ENCODE assay signal across 8 mouse cellular contexts in genomic region chr12:4906476-4906875, GRCm38 (mm10). TPM values are rescaled to one million over a fixed set of nuclear protein-coding genes. Genes with fewer than 3 reads are reported as not detected.
A peak's percentile ranks its signal among the peaks of the same experiment; 100 is the strongest.
DNase-seq lines count a peak whose midpoint lies in the region; ATAC-seq and TF ChIP-seq lines count a peak whose summit lies in the region.

No protein-coding gene starts in this region.

- H3K9me3 ChIP-seq in heart, embryonic 12.5 days (replicated peaks), result no peaks in the 10 kb centered on the region
- no peaks in the 10 kb centered on the region for H3K9me3 ChIP-seq in ES-Bruce4 (replicated peaks; ENCODE audit: control insufficient read depth, insufficient read depth, low read length, poor library complexity, severe bottlenecking)
- no peaks in the 10 kb centered on the region for H3K9me3 ChIP-seq in forebrain, postnatal 0 days (ENCODE audit: low read length)
- no peaks in the 10 kb centered on the region for H3K9me3 ChIP-seq in liver, postnatal 0 days (ENCODE audit: low read length)

- TF ChIP-seq POLR2A in ES-Bruce4 (IDR thresholded peaks at IDR 0.05; ENCODE audit: insufficient read depth, low read length), result no peak
- no peak for TF ChIP-seq POLR2A in kidney, adult 2 months (IDR thresholded peaks at IDR 0.05; ENCODE audit: low read depth, low read length)

- H3K27me3 ChIP-seq in heart, embryonic 12.5 days (replicated peaks), result no peaks in the 10 kb centered on the region
- H3K27me3 ChIP-seq in ES-Bruce4 (ENCODE audit: control insufficient read depth, insufficient read depth, low read length, poor library complexity, severe bottlenecking), result no peaks in the 10 kb centered on the region
- no peaks in the 10 kb centered on the region for H3K27me3 ChIP-seq in forebrain, postnatal 0 days (ENCODE audit: insufficient read depth, low read length)
- no peaks in the 10 kb centered on the region for H3K27me3 ChIP-seq in liver, postnatal 0 days (ENCODE audit: insufficient read depth, low read length)
- H3K27me3 ChIP-seq in kidney, adult 2 months (replicated peaks; ENCODE audit: control insufficient read depth, insufficient read depth, low read length), result no peaks in the 10 kb centered on the region

- H3K36me3 ChIP-seq in heart, embryonic 12.5 days, result 0 out of 2 replicates have a peak, but pooled peaks cover 5% of the 10 kb centered on the region
- H3K36me3 ChIP-seq in ES-Bruce4 (ENCODE audit: control insufficient read depth, insufficient read depth, low read length, poor library complexity, severe bottlenecking), result peaks cover 11% of the 10 kb centered on the region
- H3K36me3 ChIP-seq in forebrain, postnatal 0 days (ENCODE audit: insufficient read depth), result no peaks in the 10 kb centered on the region
- no peaks in the 10 kb centered on the region; the same call in 1 of the 2 replicates for H3K36me3 ChIP-seq in liver, postnatal 0 days (replicated peaks; ENCODE audit: insufficient read depth, low read length)
- H3K36me3 ChIP-seq in kidney, adult 2 months (ENCODE audit: control insufficient read depth, insufficient read depth, low read length), result peaks cover under 1% of the 10 kb centered on the region; the same call in 1 of the 2 replicates

- no peaks in the 10 kb centered on the region for H3K4me1 ChIP-seq in heart, embryonic 12.5 days (replicated peaks)
- peaks cover 1% of the 10 kb centered on the region for H3K4me1 ChIP-seq in ES-Bruce4 (ENCODE audit: control insufficient read depth, insufficient read depth, low read length)
- 0 out of 2 replicates have a peak, but pooled peaks cover 4% of the 10 kb centered on the region for H3K4me1 ChIP-seq in forebrain, postnatal 0 days (ENCODE audit: insufficient read depth)
- peaks cover 18% of the 10 kb centered on the region; the same call in 1 of the 2 replicates for H3K4me1 ChIP-seq in liver, postnatal 0 days (ENCODE audit: insufficient read depth)
- peaks cover 4% of the 10 kb centered on the region; the same call in 1 of the 2 replicates for H3K4me1 ChIP-seq in kidney, adult 2 months (ENCODE audit: control insufficient read depth, insufficient read depth, low read length)

- H3K27ac ChIP-seq in heart, embryonic 12.5 days (ENCODE audit: poor library complexity, severe bottlenecking), result no peak overlapping the region
- H3K27ac ChIP-seq in ES-Bruce4 (ENCODE audit: insufficient read depth, low read length), result peak overlapping the region; percentile 96
- no peak overlapping the region for H3K27ac ChIP-seq in forebrain, postnatal 0 days (ENCODE audit: low read depth, low read length)
- H3K27ac ChIP-seq in liver, postnatal 0 days (ENCODE audit: low read depth), result peak overlapping the region; percentile 95
- no peak overlapping the region for H3K27ac ChIP-seq in kidney, adult 2 months (ENCODE audit: insufficient read depth, low read depth, low read length)

- H3K4me3 ChIP-seq in heart, embryonic 12.5 days, result peak overlapping the region; percentile 82
- peak overlapping the region; percentile 81 for H3K4me3 ChIP-seq in ES-Bruce4 (ENCODE audit: low read depth, low read length)
- peak overlapping the region; percentile 77 for H3K4me3 ChIP-seq in forebrain, postnatal 0 days (ENCODE audit: low read depth, low read length)
- peak overlapping the region; percentile 76 for H3K4me3 ChIP-seq in liver, postnatal 0 days (ENCODE audit: low read depth, low read length)
- no peak overlapping the region; the same call in 1 of the 2 replicates for H3K4me3 ChIP-seq in kidney, adult 2 months (ENCODE audit: insufficient read depth, low read depth, low read length)

- no peak for ATAC-seq in heart, embryonic 12.5 days (ENCODE audit: insufficient number of reproducible peaks, low FRiP score)
- ATAC-seq in forebrain, postnatal 0 days, result no peak
- ATAC-seq in liver, postnatal 0 days, result no peak

- no peak for TF ChIP-seq CTCF in ES-Bruce4 (IDR thresholded peaks at IDR 0.05; ENCODE audit: low read depth, low read length)
- no peak for TF ChIP-seq CTCF in forebrain, postnatal 0 days (IDR thresholded peaks at IDR 0.05; ENCODE audit: low read depth)
- TF ChIP-seq CTCF in liver, postnatal 0 days (IDR thresholded peaks at IDR 0.05; ENCODE audit: low read depth), result no peak
- no peak for TF ChIP-seq CTCF in kidney, adult 2 months (conservative IDR thresholded peaks at IDR 0.05; ENCODE audit: insufficient read depth, insufficient read length, low read depth, low read length)

- H3K4me2 ChIP-seq in heart, embryonic 12.5 days, result peak overlapping the region; percentile 86
- peak overlapping the region; percentile 74 for H3K4me2 ChIP-seq in forebrain, postnatal 0 days (ENCODE audit: low read depth)
- H3K4me2 ChIP-seq in liver, postnatal 0 days (ENCODE audit: low read depth, low read length), result peak overlapping the region; percentile 79

- WGBS in heart, embryonic 12.5 days, result 41% methylated on average over 7 of the region's 7 CpGs
- 50% methylated on average over 7 of the region's 7 CpGs for WGBS in forebrain, postnatal 0 days
- WGBS in liver, postnatal 0 days (ENCODE audit: insufficient replicate concordance), result 19% methylated on average over 7 of the region's 7 CpGs
- WGBS in kidney, adult 2 months, result 24% methylated on average over 7 of the region's 7 CpGs

- no peak for DNase-seq in heart, postnatal 10 days
- no peak for DNase-seq in forebrain, postnatal 0 days
- no peak for DNase-seq in liver, postnatal 0 days
- no peak for DNase-seq in thymus, postnatal 25 days
- DNase-seq in yolk sac, embryonic 10.5 days (ENCODE audit: low spot score), result no peak
- no peak for DNase-seq in kidney, adult 2 months

- intact Hi-C loops in heart, postnatal 10 days (cut with DNase I), result loop anchor here (5.0 kb wide), 1 partner anchor 64 kb away; the partner anchor contains the start of genes Fkbp1b and Wdcp

- no peak for TF ChIP-seq EP300 in ES-Bruce4 (IDR thresholded peaks at IDR 0.05; ENCODE audit: insufficient read depth, low read depth, low read length)
- TF ChIP-seq EP300 in liver, postnatal 0 days (IDR thresholded peaks at IDR 0.05; ENCODE audit: low read depth), result no peak

- H3K9ac ChIP-seq in heart, embryonic 12.5 days, result peak overlapping the region; percentile 87; the same call in 1 of the 2 replicates
- H3K9ac ChIP-seq in ES-Bruce4 (ENCODE audit: low read depth, poor library complexity, severe bottlenecking), result peak overlapping the region; percentile 93
- H3K9ac ChIP-seq in forebrain, postnatal 0 days, result peak overlapping the region; percentile 75
- H3K9ac ChIP-seq in liver, postnatal 0 days (replicated peaks), result peak overlapping the region; percentile 85

RNA-seq across cellular contexts. Expression of gene Ubxn2a, which starts 1.0 kb away (rescaled TPM):
- 36.0 and 38.2 TPM in 2 replicates for polyA plus RNA-seq in heart, embryonic 12.5 days (2016; fragmentation: Nextera tagmentation; extraction: Ambion mirVana)
- 10 to 100 TPM; 49.3 to 54.5 TPM for total RNA-seq in heart, postnatal 10 days (2021)
- polyA plus RNA-seq in ES-Bruce4 (2011; ENCODE audit: insufficient read depth, insufficient read length, low read depth, missing spikeins), result 50.3 and 69.4 TPM in 2 replicates
- 28.5 and 29.0 TPM in 2 replicates for total RNA-seq in forebrain, postnatal 0 days (2014; rRNA removed)
- polyA plus RNA-seq in forebrain, postnatal 0 days (2015; fragmentation: Nextera tagmentation; extraction: Ambion mirVana), result 21.4 and 34.9 TPM in 2 replicates
- 19.7 and 22.0 TPM in 2 replicates for polyA plus RNA-seq in liver, postnatal 0 days (2015; fragmentation: Nextera tagmentation; extraction: Ambion mirVana)
- polyA plus RNA-seq in kidney, adult 2 months (2012; rRNA removed), result 9.8 and 10.9 TPM in 2 replicates

RNA-seq across cellular contexts. Expression of gene Atad2b, which starts 10.7 kb away (rescaled TPM):
- polyA plus RNA-seq in heart, embryonic 12.5 days (2016; fragmentation: Nextera tagmentation; extraction: Ambion mirVana), result 13.0 and 13.1 TPM in 2 replicates
- total RNA-seq in heart, postnatal 10 days (2021), result 10 to 100 TPM; 25.6 to 30.0 TPM
- 28.7 and 34.1 TPM in 2 replicates for polyA plus RNA-seq in ES-Bruce4 (2011; ENCODE audit: insufficient read depth, insufficient read length, low read depth, missing spikeins)
- total RNA-seq in forebrain, postnatal 0 days (2014; rRNA removed), result 23.7 and 31.1 TPM in 2 replicates
- 5.0 and 6.6 TPM in 2 replicates for polyA plus RNA-seq in forebrain, postnatal 0 days (2015; fragmentation: Nextera tagmentation; extraction: Ambion mirVana)
- polyA plus RNA-seq in liver, postnatal 0 days (2015; fragmentation: Nextera tagmentation; extraction: Ambion mirVana), result 4.1 and 4.7 TPM in 2 replicates
- 5.6 and 6.2 TPM in 2 replicates for polyA plus RNA-seq in kidney, adult 2 months (2012; rRNA removed)

RNA-seq across cellular contexts. Expression of gene Mfsd2b, which starts 32.3 kb away (rescaled TPM):
- polyA plus RNA-seq in heart, embryonic 12.5 days (2016; fragmentation: Nextera tagmentation; extraction: Ambion mirVana), result 7.2 TPM in 2 replicates
- 1 to 10 TPM in 1 of 2 experiments, under 1 TPM in 1; 0.64 to 2.0 TPM for total RNA-seq in heart, postnatal 10 days (2021)
- polyA plus RNA-seq in ES-Bruce4 (2011; ENCODE audit: insufficient read depth, insufficient read length, low read depth, missing spikeins), result 2.2 and 3.1 TPM in 2 replicates
- total RNA-seq in forebrain, postnatal 0 days (2014; rRNA removed), result 1.1 and 3.4 TPM in 2 replicates
- polyA plus RNA-seq in forebrain, postnatal 0 days (2015; fragmentation: Nextera tagmentation; extraction: Ambion mirVana), result 0.49 and 1.3 TPM in 2 replicates
- polyA plus RNA-seq in liver, postnatal 0 days (2015; fragmentation: Nextera tagmentation; extraction: Ambion mirVana), result 24.8 and 28.0 TPM in 2 replicates
- polyA plus RNA-seq in kidney, adult 2 months (2012; rRNA removed), result 1.7 and 2.3 TPM in 2 replicates

Comparison
In these comparisons a context has a peak if more than half of its experiments do, and no peak if none do; other contexts are left out.
1. H3K27ac ChIP-seq: peak in ES-Bruce4 (single experiment) and liver, postnatal 0 days (single experiment); none in heart, embryonic 12.5 days (single experiment), forebrain, postnatal 0 days (single experiment) and kidney, adult 2 months (single experiment).
2. Peak in every context shown above with its lines, with median percentiles within 50 percentile points of each other: H3K4me2 ChIP-seq and H3K9ac ChIP-seq.